In the genomic region with DNA sequence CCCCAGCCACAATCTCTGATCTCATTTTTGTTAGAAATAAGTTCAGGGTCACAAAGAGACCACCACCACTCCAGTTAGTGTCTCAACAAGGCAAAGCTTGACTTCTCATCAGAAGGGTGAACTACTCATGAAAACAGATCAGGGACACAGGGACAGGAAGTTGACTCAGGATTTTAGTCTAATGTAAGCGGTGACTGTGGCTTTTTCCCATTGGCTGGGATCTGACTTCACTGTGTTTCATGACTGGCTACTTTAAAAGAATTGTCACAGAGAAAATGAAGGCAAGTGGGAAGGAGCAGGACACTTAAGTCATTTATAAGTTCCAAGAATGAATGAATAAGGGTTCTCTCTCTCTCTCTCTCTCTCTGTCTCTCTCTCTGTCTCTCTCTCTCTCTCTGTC, we compare ENCODE assay signal across 19 mouse cellular contexts. TPM values are rescaled to one million over a fixed set of nuclear protein-coding genes. Genes with fewer than 3 reads are reported as not detected.
"Had no signal": no experiment of that assay in that cellular context is flagged by ENCODE, and none has a peak within 500 bp of the region (broad histone marks: within the 10 kb centered on the region; RNA-seq: fewer than 3 reads in every experiment).

No protein-coding gene starts in this region.

- H3K9ac ChIP-seq: liver, postnatal 0 days; lung, embryonic 14.5 days; midbrain, embryonic 13.5 days; midbrain, embryonic 15.5 days; neural tube, embryonic 13.5 days; neural tube, embryonic 15.5 days had no signal

- H3K4me1 ChIP-seq: midbrain, embryonic 10.5 days; midbrain, embryonic 13.5 days; midbrain, embryonic 15.5 days; neural tube, embryonic 15.5 days had no signal

- H3K36me3 ChIP-seq: midbrain, embryonic 10.5 days; midbrain, embryonic 13.5 days; midbrain, embryonic 15.5 days; neural tube, embryonic 13.5 days; neural tube, embryonic 15.5 days had no signal

- H3K27ac ChIP-seq: midbrain, embryonic 10.5 days; midbrain, embryonic 13.5 days; midbrain, embryonic 15.5 days; neural tube, embryonic 13.5 days; neural tube, embryonic 15.5 days had no signal

- H3K27me3 ChIP-seq: midbrain, embryonic 13.5 days; midbrain, embryonic 15.5 days; neural tube, embryonic 13.5 days; neural tube, embryonic 15.5 days had no signal

- H3K9me3 ChIP-seq: midbrain, embryonic 10.5 days; midbrain, embryonic 13.5 days; midbrain, embryonic 15.5 days; neural tube, embryonic 13.5 days; neural tube, embryonic 15.5 days had no signal

- H3K4me3 ChIP-seq: midbrain, embryonic 10.5 days; midbrain, embryonic 13.5 days; midbrain, embryonic 15.5 days; myocyte; neural tube, embryonic 13.5 days; neural tube, embryonic 15.5 days had no signal

- DNase-seq: liver, postnatal 0 days; lung, embryonic 14.5 days; lung, postnatal 10 days; lung, postnatal 4 days; retina, postnatal 1 day; right cerebral cortex, adult 18-20 months; right cerebral cortex, postnatal 25 days; right cerebral cortex, postnatal 4 days; spleen, adult 18-20 months; thymus, adult 18-20 months; thymus, postnatal 25 days; thymus, postnatal 4 days had no signal

RNA-seq across cellular contexts. Expression of a gene that starts 45.5 kb away (rescaled TPM):
- total RNA-seq: megakaryocyte-erythroid progenitor cell, adult 5-6 weeks had no signal
